Mouse (Mus musculus) spleen, adult 12 weeks (tissue): ENCODE data around the gene Gm8978.
"Not testable (repeated sequence)": the region's sequence is repeated elsewhere in the genome, so short reads cannot be mapped to it uniquely, and the experiment has no call there.

Source experiments
- DNase-seq: peaks from one replicate; pipeline ENCODE4 v3.0.0; 2022; ENCODE audit warnings: low spot score

The Gm8978 gene

GRCm38 (mm10) chr19:33625152-33625551, at the start of gene Gm8978:
Gene Gm8978 (minus strand): TSS chr19:33625252.
- not testable (repeated sequence) for DNase-seq

- peak; percentile 32 for DNase-seq
Observed at GRCm38 (mm10) chr19:33589626-33590302, 35.3 kb downstream of the Gm8978 start.

- not testable (repeated sequence) for DNase-seq
Observed at GRCm38 (mm10) chr19:33568551-33568950, 56.5 kb downstream of the Gm8978 start.
